19 mouse cellular contexts compared by ENCODE assay signal in genomic region chr9:85342892-85343785, GRCm38 (mm10). TPM values are rescaled to one million over a fixed set of nuclear protein-coding genes. Genes with fewer than 3 reads are reported as not detected.
A peak's percentile ranks its signal among the peaks of the same experiment; 100 is the strongest.
DNase-seq lines count a peak whose midpoint lies in the region; ATAC-seq lines count a peak whose summit lies in the region.
"Had no signal": no experiment of that assay in that cellular context is flagged by ENCODE, and none has a peak within 500 bp of the region (broad histone marks: within the 10 kb centered on the region; RNA-seq: fewer than 3 reads in every experiment).

No protein-coding gene starts in this region.

- no peak overlapping the region for H3K9ac ChIP-seq in midbrain, embryonic 11.5 days (ENCODE audit: low read length)
- H3K9ac ChIP-seq: embryonic facial prominence, embryonic 15.5 days; forebrain, embryonic 13.5 days; midbrain, embryonic 12.5 days; neural tube, embryonic 12.5 days had no signal

- no peak overlapping the region for H3K4me2 ChIP-seq in midbrain, embryonic 11.5 days
- H3K4me2 ChIP-seq: embryonic facial prominence, embryonic 15.5 days; forebrain, embryonic 13.5 days; midbrain, embryonic 12.5 days; neural tube, embryonic 12.5 days had no signal

- intact Hi-C loops in gastrocnemius, postnatal 14 days (cut with DNase I; ENCODE audit: low total_unique reads) = no loop called here

- H3K4me1 ChIP-seq in midbrain, embryonic 11.5 days (ENCODE audit: control insufficient read depth, insufficient read depth, low read length) = no peaks in the 10 kb centered on the region
- H3K4me1 ChIP-seq: embryonic facial prominence, embryonic 15.5 days; forebrain, embryonic 13.5 days; midbrain, embryonic 12.5 days; neural tube, embryonic 12.5 days had no signal

- H3K27ac ChIP-seq in midbrain, embryonic 11.5 days (ENCODE audit: low read depth, low read length) = no peak overlapping the region
- H3K27ac ChIP-seq: embryonic facial prominence, embryonic 15.5 days; forebrain, embryonic 13.5 days; midbrain, embryonic 12.5 days; neural tube, embryonic 12.5 days had no signal

- H3K27me3 ChIP-seq in midbrain, embryonic 11.5 days (ENCODE audit: control insufficient read depth, insufficient read depth, low read length) = no peaks in the 10 kb centered on the region
- H3K27me3 ChIP-seq: embryonic facial prominence, embryonic 15.5 days; forebrain, embryonic 13.5 days; midbrain, embryonic 12.5 days; neural tube, embryonic 12.5 days had no signal

- 84% methylated on average over 8 of the region's 8 CpGs for WGBS in midbrain, embryonic 11.5 days

- no peaks in the 10 kb centered on the region for H3K36me3 ChIP-seq in midbrain, embryonic 11.5 days (ENCODE audit: control insufficient read depth, insufficient read depth, low read length)
- H3K36me3 ChIP-seq: embryonic facial prominence, embryonic 15.5 days; midbrain, embryonic 12.5 days; neural tube, embryonic 12.5 days had no signal

- no peaks in the 10 kb centered on the region for H3K9me3 ChIP-seq in midbrain, embryonic 11.5 days (ENCODE audit: control insufficient read depth, low read length)
- H3K9me3 ChIP-seq: embryonic facial prominence, embryonic 15.5 days; forebrain, embryonic 13.5 days; midbrain, embryonic 12.5 days; neural tube, embryonic 12.5 days had no signal

- H3K4me3 ChIP-seq in midbrain, embryonic 11.5 days (ENCODE audit: low read depth, low read length) = no peak overlapping the region
- H3K4me3 ChIP-seq: embryonic facial prominence, embryonic 15.5 days; forebrain, embryonic 13.5 days; midbrain, embryonic 12.5 days; neural tube, embryonic 12.5 days had no signal

- DNase-seq in gastrocnemius, adult 18-20 months (ENCODE audit: low spot score) = peak; percentile 9
- no peak for DNase-seq in gastrocnemius, postnatal 14 days
- DNase-seq in urinary bladder, postnatal 14 days (ENCODE audit: low spot score) = peak; percentile 15
- no peak for DNase-seq in urinary bladder, adult 18-20 months (ENCODE audit: low spot score in 2 of 2)
- DNase-seq in lung, postnatal 25 days (ENCODE audit: low spot score) = peak; percentile 44
- no peak for DNase-seq in midbrain, embryonic 11.5 days (ENCODE audit: low spot score, missing footprints)
- no peak for DNase-seq in spleen, adult 12 weeks (ENCODE audit: low spot score)
- no peak for DNase-seq in thymus, postnatal 4 days
- DNase-seq: B cell, adult 2 months; heart, postnatal 14 days; retina, postnatal 1 day had no signal

- no peak for ATAC-seq in midbrain, embryonic 11.5 days (ENCODE audit: low FRiP score)
- ATAC-seq: forebrain, embryonic 13.5 days had no signal

RNA-seq across cellular contexts. Expression of gene Tent5a, which starts 16.0 kb away (rescaled TPM):
- total RNA-seq in gastrocnemius, adult 18-20 months (2021) = 1 to 10 TPM; 1.8 to 2.2 TPM
- 1 to 10 TPM; 5.6 to 6.9 TPM for total RNA-seq in gastrocnemius, postnatal 14 days (2021)
- polyA plus RNA-seq in midbrain, embryonic 11.5 days (2014; fragmentation: Nextera tagmentation; extraction: Ambion mirVana) = 6.0 and 6.8 TPM in 2 replicates

RNA-seq across cellular contexts. Expression of gene Gm11114, which starts 30.6 kb away (rescaled TPM):
- total RNA-seq in gastrocnemius, adult 18-20 months (2021) = not detected
- not detected for total RNA-seq in gastrocnemius, postnatal 14 days (2021)
- not detected in 2 replicates for polyA plus RNA-seq in midbrain, embryonic 11.5 days (2014; fragmentation: Nextera tagmentation; extraction: Ambion mirVana)
- total RNA-seq: ES-E14; gastrocnemius, postnatal 4 days; heart, postnatal 14 days had no signal
- polyA plus RNA-seq: embryonic facial prominence, embryonic 15.5 days; forebrain, embryonic 13.5 days; limb, embryonic 14.5 days; midbrain, embryonic 12.5 days; neural tube, embryonic 12.5 days; spleen, adult 2 months had no signal

Comparison
In these comparisons a context has a peak if more than half of its experiments do, and no peak if none do; other contexts are left out.
1. DNase-seq: peak in gastrocnemius, adult 18-20 months (single experiment), urinary bladder, postnatal 14 days (single experiment) and lung, postnatal 25 days (single experiment); none in gastrocnemius, postnatal 14 days (single experiment), urinary bladder, adult 18-20 months (0 of 2), midbrain, embryonic 11.5 days (single experiment), spleen, adult 12 weeks (single experiment) and thymus, postnatal 4 days (single experiment).